In the genomic region with DNA sequence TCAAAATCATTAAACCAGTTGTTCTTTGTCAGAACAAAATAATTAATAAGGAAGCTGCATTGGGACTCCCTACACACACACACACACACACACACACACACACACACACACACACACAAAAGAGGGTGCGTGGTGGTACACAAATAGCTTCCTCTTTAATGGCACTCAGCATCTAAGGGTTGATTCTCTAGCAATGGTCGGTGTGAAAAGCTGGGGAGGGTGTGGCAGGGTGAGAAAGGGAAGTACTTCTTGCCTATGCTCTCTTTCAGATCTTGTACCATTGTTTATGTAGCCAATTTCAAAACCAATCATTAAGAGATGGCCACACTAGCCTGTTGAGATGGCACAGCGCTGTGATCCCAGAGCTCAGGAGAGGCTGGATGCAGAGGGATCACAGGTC, we compare ENCODE assay signal across 34 mouse cellular contexts. TPM values are rescaled to one million over a fixed set of nuclear protein-coding genes. Genes with fewer than 3 reads are reported as not detected.
DNase-seq lines count a peak whose midpoint lies in the region; ATAC-seq lines count a peak whose summit lies in the region.
"Had no signal": no experiment of that assay in that cellular context is flagged by ENCODE, and none has a peak within 500 bp of the region (broad histone marks: within the 10 kb centered on the region; RNA-seq: fewer than 3 reads in every experiment).

No protein-coding gene starts in this region.

- H3K4me2 ChIP-seq in heart, embryonic 12.5 days, result no peak overlapping the region
- H3K4me2 ChIP-seq: embryonic facial prominence, embryonic 13.5 days; heart, embryonic 13.5 days; hindbrain, embryonic 15.5 days; kidney, embryonic 15.5 days; limb, embryonic 12.5 days; liver, embryonic 15.5 days; lung, embryonic 14.5 days; neural tube, embryonic 15.5 days had no signal

- H3K27ac ChIP-seq in heart, embryonic 12.5 days (ENCODE audit: poor library complexity, severe bottlenecking), result no peak overlapping the region
- H3K27ac ChIP-seq: embryonic facial prominence, embryonic 13.5 days; forebrain, embryonic 10.5 days; heart, embryonic 13.5 days; hindbrain, embryonic 10.5 days; hindbrain, embryonic 15.5 days; kidney, embryonic 15.5 days; layer of hippocampus, adult 2 months; left cerebral cortex, adult 2 months; limb, embryonic 12.5 days; liver, embryonic 15.5 days; neural tube, embryonic 15.5 days had no signal

- H3K4me3 ChIP-seq in heart, embryonic 12.5 days, result no peak overlapping the region
- H3K4me3 ChIP-seq: embryonic facial prominence, embryonic 13.5 days; forebrain, embryonic 10.5 days; heart, embryonic 13.5 days; hindbrain, embryonic 10.5 days; hindbrain, embryonic 15.5 days; kidney, embryonic 15.5 days; layer of hippocampus, adult 2 months; left cerebral cortex, adult 2 months; limb, embryonic 12.5 days; liver, embryonic 15.5 days; neural tube, embryonic 15.5 days had no signal

- 81% methylated on average over 3 of the region's 3 CpGs for WGBS in heart, embryonic 12.5 days

- H3K27me3 ChIP-seq in splenic B cell, adult 2 months (ENCODE audit: control insufficient read depth, insufficient read depth, low read length, poor library complexity, severe bottlenecking), result no peaks in the 10 kb centered on the region
- no peaks in the 10 kb centered on the region for H3K27me3 ChIP-seq in heart, embryonic 12.5 days (replicated peaks)
- H3K27me3 ChIP-seq: embryonic facial prominence, embryonic 13.5 days; heart, embryonic 13.5 days; hindbrain, embryonic 15.5 days; kidney, embryonic 15.5 days; limb, embryonic 12.5 days; liver, embryonic 15.5 days; neural tube, embryonic 15.5 days had no signal

- H3K9me3 ChIP-seq in heart, embryonic 12.5 days (replicated peaks), result no peaks in the 10 kb centered on the region
- H3K9me3 ChIP-seq: embryonic facial prominence, embryonic 13.5 days; forebrain, embryonic 10.5 days; G1E; heart, embryonic 13.5 days; hindbrain, embryonic 10.5 days; hindbrain, embryonic 15.5 days; kidney, embryonic 15.5 days; limb, embryonic 12.5 days; liver, embryonic 15.5 days; neural tube, embryonic 15.5 days had no signal

- no peaks in the 10 kb centered on the region for H3K36me3 ChIP-seq in splenic B cell, adult 2 months (ENCODE audit: control insufficient read depth, insufficient read depth, low read length, poor library complexity, severe bottlenecking)
- no peaks in the 10 kb centered on the region for H3K36me3 ChIP-seq in heart, embryonic 12.5 days
- H3K36me3 ChIP-seq: embryonic facial prominence, embryonic 13.5 days; G1E; heart, embryonic 13.5 days; hindbrain, embryonic 15.5 days; liver, embryonic 15.5 days; neural tube, embryonic 15.5 days had no signal

- peak; percentile 15 for DNase-seq in A20 (ENCODE audit: low read depth, low spot score)
- DNase-seq in MEL-GATA-1-ER (ENCODE audit: extremely low read depth, low read depth), result peak; percentile 73
- peak; percentile 61 for DNase-seq in splenic B cell, adult 2 months (ENCODE audit: low read depth, low spot score)
- no peak for DNase-seq in kidney, adult 8-10 months
- no peak for DNase-seq in yolk sac, embryonic 10.5 days (ENCODE audit: low spot score)
- DNase-seq: adrenal gland, postnatal 36 days; cerebellum, adult 11 months; cerebellum, adult 9-11 months; heart, adult 11 months; heart, postnatal 10 days; kidney, adult 11 months; kidney, postnatal 36 days; lung, embryonic 14.5 days; midbrain, embryonic 14.5 days; right cerebral cortex, postnatal 25 days; spleen, adult 18-20 months; thymus, adult 2 months; thymus, postnatal 36 days had no signal

- H3K9ac ChIP-seq in heart, embryonic 12.5 days, result no peak overlapping the region
- H3K9ac ChIP-seq: embryonic facial prominence, embryonic 13.5 days; heart, embryonic 13.5 days; hindbrain, embryonic 15.5 days; kidney, embryonic 15.5 days; limb, embryonic 12.5 days; liver, embryonic 15.5 days; lung, embryonic 14.5 days; neural tube, embryonic 15.5 days had no signal

- peak; percentile 68 to 74; a peak in 3 of 4 replicates for ATAC-seq in hematopoietic stem cell, adult 5-6 weeks (replicated peaks in 1 of 2; ENCODE audit: insufficient read depth in 1 of 2, low FRiP score in 2 of 2, low TSS enrichment in 1 of 2, low read depth in 1 of 2, poor library complexity in 2 of 2, severe bottlenecking in 2 of 2)
- ATAC-seq in heart, embryonic 12.5 days (ENCODE audit: insufficient number of reproducible peaks, low FRiP score), result no peak
- ATAC-seq: forebrain, embryonic 16.5 days; inflammation-experienced regulatory T-cells, adult 6 months had no signal

- H3K4me1 ChIP-seq in heart, embryonic 12.5 days (replicated peaks), result peaks cover 15% of the 10 kb centered on the region

RNA-seq across cellular contexts. Expression of a gene that starts 23.1 kb away (rescaled TPM):
- total RNA-seq in hematopoietic stem cell, adult 5-6 weeks (2017), result 10.2 and 12.9 TPM in 2 replicates
- 20.2 and 23.0 TPM in 2 replicates for polyA plus RNA-seq in heart, embryonic 12.5 days (2016; fragmentation: Nextera tagmentation; extraction: Ambion mirVana)

Comparison
In these comparisons a context has a peak if more than half of its experiments do, and no peak if none do; other contexts are left out.
1. DNase-seq: peak in A20 (single experiment), MEL-GATA-1-ER (single experiment) and splenic B cell, adult 2 months (single experiment); none in kidney, adult 8-10 months (0 of 2) and yolk sac, embryonic 10.5 days (single experiment).